Mouse (Mus musculus) limb, embryonic 15.5 days (tissue): ENCODE results near the gene Rbm12. TPM values are rescaled to one million over a fixed set of nuclear protein-coding genes. Genes with fewer than 3 reads are reported as not detected.
A peak's percentile ranks its signal among the peaks of the same experiment; 100 is the strongest.
"Not testable (repeated sequence)": the region's sequence is repeated elsewhere in the genome, so short reads cannot be mapped to it uniquely, and the experiment has no call there.

Source experiments
- ATAC-seq: fragments of 200-750 bp; cut with Nextera tagmentation; 2 replicates; pipeline ENCODE4 v1.8.0; 2017; ENCODE audit warnings: low read depth, moderate TSS enrichment; ENCODE audit not compliant: insufficient number of reproducible peaks, low FRiP score, low TSS enrichment
- H3K27ac ChIP-seq: fragments of 300-500 bp; sonication (generic); 2 replicates; pipeline ENCODE4 v1.5.1; 2015; ENCODE audit warnings: moderate library complexity, mild to moderate bottlenecking, inconsistent platforms
- H3K27me3 ChIP-seq: fragments of 300-500 bp; sonication (generic); 2 replicates; pipeline ENCODE4 v1.6.1; 2015; ENCODE audit warnings: inconsistent platforms
- H3K36me3 ChIP-seq: fragments of 300-500 bp; sonication (generic); 2 replicates; pipeline ENCODE4 v1.6.1; 2015; ENCODE audit warnings: inconsistent platforms
- H3K4me1 ChIP-seq: fragments of 300-500 bp; sonication (generic); 2 replicates; pipeline ENCODE4 v1.6.1; 2015; ENCODE audit warnings: inconsistent platforms
- H3K4me2 ChIP-seq: fragments of 300-500 bp; sonication (generic); 2 replicates; pipeline ENCODE4 v1.6.1; 2015; ENCODE audit warnings: mild to moderate bottlenecking, inconsistent platforms
- H3K4me3 ChIP-seq: fragments of 300-500 bp; sonication (generic); 2 replicates; pipeline ENCODE4 v1.5.1; 2015; ENCODE audit warnings: mild to moderate bottlenecking, inconsistent platforms
- H3K9ac ChIP-seq: fragments of 300-500 bp; sonication (generic); 2 replicates; pipeline ENCODE4 v1.6.1; 2015; ENCODE audit warnings: inconsistent platforms
- H3K9me3 ChIP-seq: fragments of 300-500 bp; sonication (generic); 2 replicates; pipeline ENCODE4 v1.6.1; 2016; ENCODE audit warnings: inconsistent platforms
- WGBS: fragments of 180-500 bp; shearing (Covaris S2); methylation state at CpG from one replicate; pipeline ENCODE4 v1.1.7; 2015; 5-methylcytosine and 5-hydroxymethylcytosine counted together
- polyA plus RNA-seq: library from polyadenylated mRNA; unstranded; fragments of >200 nt; fragmentation: Nextera tagmentation; extraction: Ambion mirVana; gene quantifications from 2 replicates; pipeline ENCODE4 v1.2.1, GENCODE M21; 2015

Rbm12 gene
- polyA plus RNA-seq, 1 experiment from 2014 or later: 26.0 TPM

DNA sequence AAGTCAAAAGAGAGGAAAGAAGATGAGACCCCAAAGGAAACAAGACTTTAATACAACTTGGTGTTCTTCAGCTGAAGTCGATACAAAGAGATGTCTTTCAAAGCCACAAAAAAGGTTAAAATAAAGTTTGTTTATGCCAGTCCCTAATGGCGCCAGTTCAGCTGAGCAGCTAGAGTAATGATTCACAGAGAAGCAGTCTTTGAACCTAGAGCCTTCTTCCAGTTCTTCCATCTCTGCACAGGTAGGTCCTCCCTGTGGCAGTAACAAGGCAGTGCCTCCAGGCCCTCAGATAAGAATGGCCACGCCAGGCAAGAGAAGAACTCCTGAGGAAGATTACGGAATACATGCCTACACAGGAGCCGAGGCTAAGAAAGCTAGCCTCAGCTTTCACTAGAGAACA is 12.0 kb upstream of the Rbm12 start:
- 86% methylated on average over 5 of the region's 5 CpGs for WGBS
- H3K27me3 ChIP-seq: no peaks in the 10 kb centered on the region
- H3K4me2 ChIP-seq: no peak overlapping the region
- H3K9me3 ChIP-seq: no peaks in the 10 kb centered on the region
- no peaks in the 10 kb centered on the region for H3K4me1 ChIP-seq
- no peak overlapping the region for H3K9ac ChIP-seq
- no peak overlapping the region for H3K27ac ChIP-seq
- no peak for ATAC-seq
- no peak overlapping the region for H3K4me3 ChIP-seq
- H3K36me3 ChIP-seq: peaks cover 28% of the 10 kb centered on the region

DNA sequence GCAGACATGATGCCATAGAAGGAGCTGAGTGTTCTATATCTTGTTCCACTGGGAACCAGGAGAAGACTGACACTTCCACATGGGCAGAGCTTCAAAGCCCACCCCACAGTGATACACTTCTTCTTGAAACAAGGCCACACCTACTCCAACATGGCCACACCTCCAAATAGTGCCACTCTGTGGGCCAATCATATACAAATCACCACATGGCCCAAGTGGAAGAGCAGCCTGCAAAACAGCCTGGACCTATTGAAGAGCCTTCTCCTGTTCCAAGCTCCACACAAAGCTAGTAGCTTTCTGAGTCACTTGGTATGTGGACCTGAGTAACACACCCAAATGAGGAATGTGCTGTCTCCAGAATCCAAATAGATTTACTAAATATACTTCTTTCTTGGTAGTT is 7.8 kb upstream of the Rbm12 start:
- Histone ChIP-seq H3K27me3 (no peaks in the 10 kb centered on the region), H3K9me3 (no peaks in the 10 kb centered on the region), H3K4me1 (no peaks in the 10 kb centered on the region), H3K4me3 (no peak overlapping the region), H3K27ac (no peak overlapping the region), H3K4me2 (no peak overlapping the region), H3K36me3 (peaks cover 12% of the 10 kb centered on the region), H3K9ac (no peak overlapping the region)
- no peak for ATAC-seq

DNA sequence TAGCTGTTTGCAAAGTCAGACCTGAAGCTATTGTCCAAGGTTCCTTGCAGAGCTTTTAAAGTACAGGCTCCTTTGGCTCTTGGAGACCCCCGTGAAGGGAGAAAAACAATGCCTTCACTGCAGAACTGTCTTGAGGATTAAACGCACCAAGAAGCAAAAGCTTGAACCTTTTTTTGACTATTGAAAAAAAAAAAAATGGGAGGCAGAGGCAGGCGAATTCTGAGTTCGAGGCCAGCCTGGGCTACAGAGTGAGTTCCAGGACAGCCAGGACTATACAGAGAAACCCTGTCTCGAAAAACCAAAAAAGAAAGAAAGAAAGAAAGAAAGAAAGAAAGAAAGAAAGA is 274 bp upstream of the Rbm12 start:
- not testable (repeated sequence) for H3K36me3 ChIP-seq, H3K4me1 ChIP-seq, H3K27me3 ChIP-seq, ATAC-seq, H3K9me3 ChIP-seq
- Histone ChIP-seq H3K4me2 (peak overlapping the region; percentile 42), H3K27ac (peak overlapping the region; percentile 93), H3K4me3 (peak overlapping the region; percentile 72), H3K9ac (peak overlapping the region; percentile 98; the same call in 1 of the 2 replicates)
- 28% methylated on average over 5 of the region's 5 CpGs for WGBS

DNA sequence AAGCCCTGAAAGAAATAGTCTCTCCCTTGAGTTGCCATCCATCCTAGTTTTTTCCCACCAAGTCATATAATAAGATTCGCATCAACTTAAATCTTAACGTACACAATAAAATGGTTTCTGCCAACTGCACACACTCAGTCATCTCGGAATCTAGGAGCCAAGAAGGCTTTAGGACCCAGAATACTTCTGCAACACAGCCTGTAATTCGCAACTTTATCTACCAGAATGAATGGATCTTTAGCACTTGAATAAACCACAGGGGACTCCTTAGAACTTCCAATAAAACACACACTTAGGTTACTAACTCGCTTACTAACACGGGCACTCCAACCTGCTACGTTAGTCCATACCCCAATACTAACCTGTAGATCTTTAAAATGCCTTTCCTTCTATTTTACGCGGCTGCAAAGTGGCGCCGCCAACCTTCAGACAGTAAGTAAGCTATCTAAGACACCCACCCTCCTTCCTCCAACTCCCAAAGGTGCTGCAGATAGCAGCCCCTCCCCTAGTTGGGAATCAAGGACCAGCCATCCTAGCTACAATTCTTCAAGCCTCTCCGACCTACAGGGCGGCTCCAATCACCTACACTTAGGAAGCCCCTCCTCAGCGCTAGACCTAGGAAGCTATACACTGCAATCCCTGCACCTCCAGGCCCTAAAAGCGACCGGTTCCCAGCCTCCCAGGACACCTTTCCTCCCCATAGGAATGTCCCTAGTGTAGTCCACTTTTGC is 986 bp downstream of the Rbm12 start:
- Histone ChIP-seq H3K27me3 (no peaks in the 10 kb centered on the region), H3K4me2 (peak overlapping the region; percentile 66), H3K36me3 (no peaks in the 10 kb centered on the region), H3K4me1 (peaks cover 5% of the 10 kb centered on the region), H3K27ac (peak overlapping the region; percentile 93), H3K9ac (peak overlapping the region; percentile 98), H3K9me3 (no peaks in the 10 kb centered on the region), H3K4me3 (peak overlapping the region; percentile 72)
- ATAC-seq: peak; percentile 35; the same call in 1 of the 2 replicates
- under 1% methylated on average over 16 of the region's 16 CpGs for WGBS

DNA sequence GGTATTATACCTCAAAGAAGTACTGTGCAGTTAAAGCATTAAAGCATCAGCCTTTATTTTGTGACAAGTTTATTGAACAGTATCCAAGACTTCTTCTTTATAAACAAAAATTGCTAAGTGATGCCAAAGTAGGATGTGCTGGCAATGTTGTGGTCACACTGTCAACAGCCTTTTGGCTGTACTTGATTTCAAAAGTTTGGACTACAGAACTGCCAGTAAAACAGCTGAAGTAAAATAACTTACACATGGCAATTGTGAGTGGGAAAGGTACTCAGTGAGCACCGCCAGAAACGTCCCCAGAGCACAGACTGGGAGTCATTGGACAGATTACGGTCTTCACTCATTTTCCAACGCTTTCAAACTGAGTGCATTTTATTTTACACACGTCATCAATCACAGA is 19.9 kb downstream of the Rbm12 start:
- H3K9me3 ChIP-seq: no peaks in the 10 kb centered on the region
- 42% methylated on average over 5 of the region's 5 CpGs for WGBS
- 0 out of 2 replicates have a peak, but pooled peaks cover 3% of the 10 kb centered on the region for H3K4me1 ChIP-seq
- H3K4me3 ChIP-seq: no peak overlapping the region
- H3K4me2 ChIP-seq: no peak overlapping the region
- no peak overlapping the region for H3K27ac ChIP-seq
- H3K36me3 ChIP-seq: peaks cover 28% of the 10 kb centered on the region
- H3K9ac ChIP-seq: no peak overlapping the region
- H3K27me3 ChIP-seq: no peaks in the 10 kb centered on the region
- no peak for ATAC-seq

DNA sequence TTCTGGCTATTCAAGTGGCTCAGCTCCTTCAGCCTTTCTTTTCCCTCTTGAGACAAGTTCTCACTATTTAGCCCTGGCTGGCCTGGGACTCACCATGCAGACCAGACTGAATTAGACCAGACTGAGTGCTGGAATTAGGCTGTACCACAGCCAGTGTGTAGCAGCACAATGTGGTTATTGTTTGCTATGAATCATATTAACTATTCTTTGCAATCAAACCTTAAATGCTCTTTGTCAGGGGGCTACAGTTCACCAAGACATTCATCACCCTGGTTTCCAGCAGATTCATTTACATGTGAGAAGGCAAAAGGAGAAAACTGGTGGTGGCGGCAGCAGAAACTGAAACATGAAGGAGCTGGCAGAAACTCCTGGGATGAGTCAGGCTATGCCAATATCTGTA is 22.0 kb downstream of the Rbm12 start:
- H3K4me2 ChIP-seq: no peak overlapping the region
- H3K27me3 ChIP-seq: no peaks in the 10 kb centered on the region
- WGBS: 91% methylated on average over 1 of the region's 1 CpGs
- H3K4me3 ChIP-seq: no peak overlapping the region
- H3K4me1 ChIP-seq: 0 out of 2 replicates have a peak, but pooled peaks cover 3% of the 10 kb centered on the region
- ATAC-seq: no peak
- no peak overlapping the region for H3K27ac ChIP-seq
- H3K9ac ChIP-seq: no peak overlapping the region
- no peaks in the 10 kb centered on the region for H3K9me3 ChIP-seq
- H3K36me3 ChIP-seq: peaks cover 10% of the 10 kb centered on the region

DNA sequence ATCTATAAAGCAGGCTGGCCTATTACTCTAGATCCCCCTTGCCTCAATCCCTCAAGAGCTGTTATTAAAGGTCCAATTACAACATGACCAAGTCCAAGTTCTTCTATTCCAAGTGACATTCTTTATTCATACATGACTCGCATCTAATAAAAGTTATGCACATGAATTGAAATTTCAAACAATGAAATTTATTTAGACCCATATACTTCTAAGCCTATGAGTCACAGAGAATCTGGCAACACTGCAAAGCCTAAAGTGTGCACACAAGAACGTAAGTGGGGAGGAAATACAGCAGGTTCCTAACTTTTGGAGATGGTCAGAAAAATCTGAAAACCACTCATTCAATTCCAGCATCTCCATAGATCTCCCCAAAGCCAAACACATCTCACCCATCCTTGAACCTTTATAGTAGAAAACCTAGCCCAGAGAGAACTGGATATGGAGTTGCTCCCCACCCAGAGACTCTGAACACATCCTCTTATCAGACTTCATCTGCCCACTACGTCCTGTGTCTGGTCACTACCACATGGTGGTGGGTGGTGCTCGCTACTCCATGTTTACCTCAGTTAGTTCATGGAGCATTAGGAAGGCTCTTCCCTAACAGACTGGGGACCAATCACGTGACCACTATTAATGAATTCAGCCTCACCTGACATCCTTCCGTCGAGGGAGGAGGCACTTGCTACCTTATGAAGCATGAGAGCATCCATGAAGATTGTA is 24.2 kb downstream of the Rbm12 start:
- H3K27me3 ChIP-seq: no peaks in the 10 kb centered on the region
- no peak overlapping the region for H3K4me2 ChIP-seq
- H3K27ac ChIP-seq: no peak overlapping the region
- no peak overlapping the region for H3K9ac ChIP-seq
- H3K4me3 ChIP-seq: no peak overlapping the region
- ATAC-seq: no peak
- no peaks in the 10 kb centered on the region for H3K9me3 ChIP-seq
- H3K36me3 ChIP-seq: peaks cover 10% of the 10 kb centered on the region
- WGBS: 86% methylated on average over 7 of the region's 7 CpGs
- 0 out of 2 replicates have a peak, but pooled peaks cover 3% of the 10 kb centered on the region for H3K4me1 ChIP-seq

DNA sequence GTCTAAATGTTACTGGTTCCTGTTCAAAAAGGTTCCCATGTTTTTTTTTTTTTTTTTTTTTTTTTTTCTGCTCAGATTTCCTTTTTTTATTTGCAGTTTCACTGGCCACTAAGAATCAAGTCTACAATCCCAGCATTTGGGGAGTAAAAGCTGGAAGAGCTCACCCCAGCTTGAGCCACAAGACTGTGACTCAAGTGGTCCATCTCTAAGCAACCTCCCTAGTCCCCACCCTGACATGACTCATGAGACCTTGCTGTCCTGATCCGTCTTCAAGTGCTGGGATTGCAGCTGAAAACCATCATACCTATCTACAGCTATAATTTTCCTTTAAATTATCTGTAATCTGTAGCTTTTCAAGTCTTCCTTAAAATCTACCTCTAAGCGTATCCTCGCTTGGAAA is 27.2 kb downstream of the Rbm12 start:
- Histone ChIP-seq H3K4me2 (no peak overlapping the region), H3K9me3 (no peaks in the 10 kb centered on the region)

DNA sequence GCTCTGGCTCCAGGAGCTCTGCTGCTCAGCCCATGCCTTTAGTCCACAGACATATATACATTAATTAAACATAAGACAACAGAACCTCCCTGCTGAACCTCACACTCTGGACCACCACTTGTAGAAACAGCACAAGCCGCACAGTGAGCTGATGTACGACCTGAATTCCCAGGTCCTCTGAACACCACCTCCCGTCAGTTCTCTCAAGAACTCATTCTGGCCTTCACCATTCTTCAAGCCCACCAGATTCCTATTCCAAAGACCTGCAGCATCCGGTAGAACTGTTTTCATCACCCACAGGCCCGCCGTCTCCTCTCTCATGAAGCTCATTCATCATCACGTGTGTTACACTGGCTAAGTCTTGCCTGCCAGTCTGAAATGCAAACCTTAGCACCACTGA is 31.4 kb downstream of the Rbm12 start:
- no peak overlapping the region for H3K4me3 ChIP-seq
- 88% methylated on average over 7 of the region's 7 CpGs for WGBS
- no peak for ATAC-seq

More for the DNA sequence above, 27.2 kb downstream of the Rbm12 start:
- no peak overlapping the region for H3K27ac ChIP-seq
- H3K27me3 ChIP-seq: no peaks in the 10 kb centered on the region
- no peak overlapping the region for H3K9ac ChIP-seq
- peaks cover 1% of the 10 kb centered on the region for H3K36me3 ChIP-seq
- 0 out of 2 replicates have a peak, but pooled peaks cover 3% of the 10 kb centered on the region for H3K4me1 ChIP-seq
- H3K4me3 ChIP-seq: no peak overlapping the region
- no peak for ATAC-seq
- WGBS: 83% methylated on average over 3 of the region's 3 CpGs

DNA sequence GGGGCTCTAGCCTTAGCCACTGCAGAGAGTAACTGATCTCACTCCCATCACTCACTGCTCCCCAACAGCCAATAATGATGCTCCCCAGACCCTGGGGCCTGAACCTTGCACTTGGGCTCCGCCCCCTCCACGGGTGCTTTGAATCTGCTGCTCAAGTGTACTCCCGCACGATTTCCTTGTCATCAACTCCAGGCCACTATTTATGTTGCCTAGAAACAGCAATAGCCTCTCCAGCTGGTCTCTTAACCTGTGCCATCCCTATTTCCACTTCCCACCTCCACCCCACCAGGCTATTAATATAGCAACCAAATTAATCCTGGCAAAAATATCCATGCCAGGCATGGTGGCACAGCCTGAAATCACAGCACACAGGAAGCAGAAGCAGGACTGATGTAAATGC is 32.1 kb downstream of the Rbm12 start:
- H3K9me3 ChIP-seq: no peaks in the 10 kb centered on the region
- H3K36me3 ChIP-seq: peaks cover 46% of the 10 kb centered on the region
- no peak overlapping the region for H3K9ac ChIP-seq
- H3K27ac ChIP-seq: no peak overlapping the region
- 43% methylated on average over 4 of the region's 4 CpGs for WGBS
- H3K27me3 ChIP-seq: no peaks in the 10 kb centered on the region
- H3K4me3 ChIP-seq: no peak overlapping the region
- no peaks in the 10 kb centered on the region for H3K4me1 ChIP-seq
- ATAC-seq: no peak
- no peak overlapping the region for H3K4me2 ChIP-seq

More for the DNA sequence above, 31.4 kb downstream of the Rbm12 start:
- no peak overlapping the region for H3K27ac ChIP-seq
- H3K27me3 ChIP-seq: no peaks in the 10 kb centered on the region
- no peaks in the 10 kb centered on the region for H3K9me3 ChIP-seq
- H3K4me2 ChIP-seq: no peak overlapping the region
- no peaks in the 10 kb centered on the region for H3K4me1 ChIP-seq
- H3K36me3 ChIP-seq: peaks cover 39% of the 10 kb centered on the region
- H3K9ac ChIP-seq: no peak overlapping the region

DNA sequence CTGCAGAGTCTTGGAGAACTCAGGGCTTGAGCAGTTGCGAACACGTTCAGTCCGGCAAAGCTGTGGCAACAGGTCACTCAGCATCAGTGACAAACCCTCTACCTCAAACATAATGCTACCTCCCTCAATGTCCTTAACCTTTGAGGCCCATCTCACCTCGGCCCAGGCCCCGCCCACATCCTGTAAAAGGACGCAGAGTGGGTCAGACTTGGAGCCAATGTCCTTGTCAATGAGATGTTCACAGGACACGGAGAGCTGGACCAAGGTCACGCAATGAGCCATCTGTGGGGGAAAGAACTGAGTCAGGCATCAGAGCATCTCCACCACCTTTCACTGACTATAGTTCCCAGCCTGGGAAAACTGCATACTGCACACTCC is 32.6 kb downstream of the Rbm12 start:
- ATAC-seq: no peak
- no peak overlapping the region for H3K4me3 ChIP-seq
- no peak overlapping the region for H3K9ac ChIP-seq
- no peak overlapping the region for H3K27ac ChIP-seq
- H3K9me3 ChIP-seq: no peaks in the 10 kb centered on the region
- H3K36me3 ChIP-seq: peaks cover 51% of the 10 kb centered on the region
- no peaks in the 10 kb centered on the region for H3K27me3 ChIP-seq
- 85% methylated on average over 8 of the region's 8 CpGs for WGBS
- H3K4me2 ChIP-seq: no peak overlapping the region
- H3K4me1 ChIP-seq: no peaks in the 10 kb centered on the region

DNA sequence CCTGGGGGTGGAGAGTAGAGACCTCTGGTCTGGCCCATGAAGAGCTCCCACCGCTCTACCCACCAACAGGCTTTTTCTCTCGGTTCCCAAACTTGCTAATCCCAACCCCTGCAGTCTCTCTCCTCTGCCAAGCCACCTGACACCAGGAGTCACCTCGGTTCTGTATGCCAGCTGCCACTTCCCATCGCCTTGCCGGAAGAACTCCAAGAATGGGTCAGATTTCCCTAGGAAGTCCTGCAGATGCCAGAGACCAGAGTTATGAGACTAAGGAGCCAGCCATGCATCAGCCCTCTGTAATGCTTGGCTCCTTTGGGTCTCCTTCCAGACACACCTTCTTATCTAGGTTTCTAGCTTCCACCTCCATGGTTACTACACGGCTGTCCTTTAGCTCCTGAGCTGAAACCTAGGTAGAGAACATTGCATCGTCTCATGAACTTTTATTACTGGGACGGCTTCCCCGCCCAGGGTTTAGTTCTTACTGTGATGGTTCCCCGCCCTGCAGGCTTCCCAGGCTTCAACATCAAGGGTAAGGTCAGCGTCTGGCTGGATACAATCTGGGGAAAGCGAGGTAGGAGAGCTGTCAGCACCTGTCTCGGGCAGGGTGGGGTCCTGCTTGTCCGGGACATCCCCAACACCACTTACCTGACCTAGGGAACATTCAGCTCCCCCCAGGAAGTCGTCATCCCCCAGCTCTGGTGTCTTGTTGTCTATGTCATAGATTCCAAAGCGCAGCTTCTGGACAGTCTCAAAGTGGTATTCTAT is 33.2 kb downstream of the Rbm12 start:
- WGBS: 80% methylated on average over 16 of the region's 16 CpGs
- Histone ChIP-seq H3K9me3 (no peaks in the 10 kb centered on the region), H3K4me2 (no peak overlapping the region), H3K27me3 (no peaks in the 10 kb centered on the region), H3K27ac (no peak overlapping the region), H3K4me3 (no peak overlapping the region), H3K9ac (no peak overlapping the region), H3K4me1 (no peaks in the 10 kb centered on the region), H3K36me3 (peaks cover 56% of the 10 kb centered on the region)
- ATAC-seq: no peak
